Mouse (Mus musculus) liver, embryonic 16.5 days (tissue): ENCODE data around the gene Fbxo41. TPM values are rescaled to one million over a fixed set of nuclear protein-coding genes. Genes with fewer than 3 reads are reported as not detected.

ENCODE experiments used
- ATAC-seq: fragments of 200-750 bp; cut with Nextera tagmentation; 2 replicates; pipeline ENCODE4 v1.8.0; 2017; ENCODE audit warnings: low read depth, mild to moderate bottlenecking, moderate number of reproducible peaks, moderate library complexity
- H3K27ac ChIP-seq: fragments of 300-500 bp; sonication (generic); 2 replicates; pipeline ENCODE4 v1.5.1; 2014; ENCODE audit warnings: mild to moderate bottlenecking, low read length
- H3K27me3 ChIP-seq: fragments of 300-500 bp; sonication (generic); 2 replicates; pipeline ENCODE4 v1.6.1; 2014; ENCODE audit warnings: low read depth, low read length, mixed read lengths; ENCODE audit not compliant: control insufficient read depth, insufficient read depth
- H3K36me3 ChIP-seq: fragments of 300-500 bp; sonication (generic); 2 replicates; pipeline ENCODE4 v1.6.1; 2014; ENCODE audit warnings: mild to moderate bottlenecking; ENCODE audit not compliant: control insufficient read depth, insufficient read depth
- H3K4me1 ChIP-seq: fragments of 300-500 bp; sonication (generic); 2 replicates; pipeline ENCODE4 v1.6.1; 2014; ENCODE audit warnings: low read depth, low read length, mixed read lengths; ENCODE audit not compliant: control insufficient read depth
- H3K4me2 ChIP-seq: fragments of 300-500 bp; sonication (generic); 2 replicates; pipeline ENCODE4 v1.6.1; 2014; ENCODE audit warnings: low read depth, low read length, mixed read lengths
- H3K4me3 ChIP-seq: fragments of 300-500 bp; sonication (generic); 2 replicates; pipeline ENCODE4 v1.5.1; 2014; ENCODE audit warnings: low read depth, mild to moderate bottlenecking, low read length
- H3K9ac ChIP-seq: fragments of 300-500 bp; sonication (generic); 2 replicates; pipeline ENCODE4 v1.6.1; 2014; ENCODE audit warnings: low read depth, low read length
- H3K9me3 ChIP-seq: fragments of 300-500 bp; sonication (generic); replicated peaks from 2 replicates; pipeline ENCODE4 v1.6.1; 2016; ENCODE audit warnings: low read length; ENCODE audit not compliant: control insufficient read depth
- WGBS: fragments of 180-500 bp; shearing (Covaris S2); extraction: QIAGEN DNeasy Blood & Tissue Kit; methylation state at CpG from one replicate; pipeline ENCODE4 v1.1.7; 2014; ENCODE audit not compliant: insufficient replicate concordance; 5-methylcytosine and 5-hydroxymethylcytosine counted together
- polyA plus RNA-seq: library from polyadenylated mRNA; unstranded; fragments of >200 nt; fragmentation: Nextera tagmentation; extraction: Ambion mirVana; gene quantifications from 2 replicates; pipeline ENCODE4 v1.2.1, GENCODE M21; 2015

The Fbxo41 gene
- polyA plus RNA-seq, 1 experiment from 2014 or later: not detected

GRCm38 (mm10) chr6:85480685-85481084, 22.1 kb downstream of the Fbxo41 start:
- ATAC-seq: no peak
- H3K27me3 ChIP-seq: peaks cover 38% of the 10 kb centered on the region

GRCm38 (mm10) chr6:85479979-85480378, 22.8 kb downstream of the Fbxo41 start:
- Histone ChIP-seq H3K27me3 (peaks cover 32% of the 10 kb centered on the region), H3K36me3 (no peaks in the 10 kb centered on the region), H3K4me3 (no peak overlapping the region), H3K27ac (no peak overlapping the region), H3K9me3 (no peaks in the 10 kb centered on the region), H3K9ac (no peak overlapping the region), H3K4me2 (no peak overlapping the region), H3K4me1 (no peaks in the 10 kb centered on the region; the same call in 1 of the 2 replicates)
- WGBS: 63% methylated on average over 5 of the region's 5 CpGs
- no peak for ATAC-seq

More at GRCm38 (mm10) chr6:85480685-85481084, 22.1 kb downstream of the Fbxo41 start:
- Histone ChIP-seq H3K27ac (no peak overlapping the region), H3K9me3 (no peaks in the 10 kb centered on the region), H3K4me1 (no peaks in the 10 kb centered on the region; the same call in 1 of the 2 replicates), H3K9ac (no peak overlapping the region), H3K4me3 (no peak overlapping the region), H3K4me2 (no peak overlapping the region), H3K36me3 (no peaks in the 10 kb centered on the region)
- 65% methylated on average over 16 of the region's 16 CpGs for WGBS

GRCm38 (mm10) chr6:85478416-85478815, 24.4 kb downstream of the Fbxo41 start:
- no peak overlapping the region for H3K4me3 ChIP-seq
- no peaks in the 10 kb centered on the region for H3K36me3 ChIP-seq
- ATAC-seq: no peak
- H3K4me2 ChIP-seq: no peak overlapping the region
- 50% methylated on average over 14 of the region's 14 CpGs for WGBS
- H3K27me3 ChIP-seq: peaks cover 16% of the 10 kb centered on the region
- no peak overlapping the region for H3K9ac ChIP-seq
- no peak overlapping the region for H3K27ac ChIP-seq
- H3K4me1 ChIP-seq: no peaks in the 10 kb centered on the region
- no peaks in the 10 kb centered on the region for H3K9me3 ChIP-seq

- Histone ChIP-seq H3K4me2 (no peak overlapping the region), H3K36me3 (no peaks in the 10 kb centered on the region), H3K9ac (no peak overlapping the region), H3K4me1 (no peaks in the 10 kb centered on the region), H3K27ac (no peak overlapping the region), H3K9me3 (no peaks in the 10 kb centered on the region), H3K27me3 (peaks cover 10% of the 10 kb centered on the region), H3K4me3 (no peak overlapping the region)
- WGBS: 27% methylated on average over 10 of the region's 10 CpGs
- no peak for ATAC-seq
These were observed 25.4 kb downstream of the Fbxo41 start for GRCm38 (mm10) chr6:85477366-85477917.

- Histone ChIP-seq H3K4me2 (no peak overlapping the region), H3K27ac (no peak overlapping the region), H3K27me3 (peaks cover 6% of the 10 kb centered on the region; the same call in 1 of the 2 replicates), H3K36me3 (no peaks in the 10 kb centered on the region), H3K9ac (no peak overlapping the region), H3K4me3 (no peak overlapping the region), H3K4me1 (no peaks in the 10 kb centered on the region), H3K9me3 (no peaks in the 10 kb centered on the region)
- 70% methylated on average over 3 of the region's 3 CpGs for WGBS
- ATAC-seq: no peak
These were observed 27.2 kb downstream of the Fbxo41 start for GRCm38 (mm10) chr6:85475581-85475980.

- no peaks in the 10 kb centered on the region for H3K9me3 ChIP-seq
- H3K27ac ChIP-seq: no peak overlapping the region
- no peaks in the 10 kb centered on the region for H3K4me1 ChIP-seq
These were observed 30.3 kb downstream of the Fbxo41 start for GRCm38 (mm10) chr6:85472542-85472941.

GRCm38 (mm10) chr6:85471962-85472361, 30.8 kb downstream of the Fbxo41 start:
- Histone ChIP-seq H3K27me3 (no peaks in the 10 kb centered on the region), H3K9ac (no peak overlapping the region), H3K4me2 (no peak overlapping the region), H3K27ac (no peak overlapping the region), H3K36me3 (peaks cover 20% of the 10 kb centered on the region), H3K9me3 (no peaks in the 10 kb centered on the region), H3K4me3 (no peak overlapping the region), H3K4me1 (no peaks in the 10 kb centered on the region)
- 65% methylated on average over 8 of the region's 8 CpGs for WGBS
- no peak for ATAC-seq

More at GRCm38 (mm10) chr6:85472542-85472941, 30.3 kb downstream of the Fbxo41 start:
- Histone ChIP-seq H3K4me2 (no peak overlapping the region), H3K4me3 (no peak overlapping the region), H3K27me3 (no peaks in the 10 kb centered on the region), H3K36me3 (peaks cover 14% of the 10 kb centered on the region), H3K9ac (no peak overlapping the region)
- no peak for ATAC-seq
- 48% methylated on average over 5 of the region's 5 CpGs for WGBS

GRCm38 (mm10) chr6:85469660-85470430, 32.9 kb downstream of the Fbxo41 start:
- no peak overlapping the region for H3K4me2 ChIP-seq
- no peak for ATAC-seq
- no peak overlapping the region for H3K27ac ChIP-seq
- WGBS: 65% methylated on average over 5 of the region's 5 CpGs
- no peak overlapping the region for H3K9ac ChIP-seq
- peaks cover 35% of the 10 kb centered on the region for H3K36me3 ChIP-seq
- H3K4me1 ChIP-seq: no peaks in the 10 kb centered on the region
- H3K9me3 ChIP-seq: no peaks in the 10 kb centered on the region
- H3K4me3 ChIP-seq: no peak overlapping the region
- no peaks in the 10 kb centered on the region for H3K27me3 ChIP-seq

- Histone ChIP-seq H3K4me1 (no peaks in the 10 kb centered on the region), H3K9me3 (no peaks in the 10 kb centered on the region), H3K9ac (no peak overlapping the region), H3K4me3 (no peak overlapping the region), H3K27ac (no peak overlapping the region), H3K4me2 (no peak overlapping the region), H3K36me3 (peaks cover 72% of the 10 kb centered on the region), H3K27me3 (no peaks in the 10 kb centered on the region)
- ATAC-seq: no peak
These were observed 37.4 kb downstream of the Fbxo41 start for GRCm38 (mm10) chr6:85465381-85465780.
